Mouse (Mus musculus): ENCODE data around the gene Sdk2. TPM values are rescaled to one million over a fixed set of nuclear protein-coding genes. Genes with fewer than 3 reads are reported as not detected.

Gene Sdk2
- total and polyA plus RNA-seq, 3 experiments: 1.2 to 4.8 (median 1.3) TPM

DNA sequence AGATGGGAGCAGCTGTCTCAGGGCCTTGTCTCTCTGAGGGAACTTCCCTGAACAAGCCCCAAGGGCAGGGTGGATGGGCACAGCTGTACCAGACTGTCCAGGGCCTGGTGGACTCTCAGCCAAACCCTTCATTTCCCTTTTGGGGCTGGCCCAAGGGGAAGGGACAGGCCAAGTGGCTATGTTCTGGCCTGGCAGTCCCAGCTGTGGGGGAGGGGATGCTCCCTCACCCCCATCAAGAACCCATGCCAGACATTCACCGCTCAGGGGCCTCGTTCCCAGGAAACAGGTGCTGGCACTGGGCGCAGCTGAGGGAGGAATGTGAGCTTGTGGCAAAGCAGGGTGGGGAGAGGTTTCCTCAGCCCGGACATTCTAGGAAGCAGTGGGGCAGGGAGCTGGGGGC lies 15.5 kb downstream of the Sdk2 start:
- no peak overlapping the region for H3K4me3 ChIP-seq (replicated peaks in 1 of 3; ENCODE audit: low read depth in 2 of 3, low read length in 2 of 3, poor library complexity in 1 of 3)
- no peak overlapping the region for H3K4me2 ChIP-seq (ENCODE audit: insufficient read depth, low read depth, poor library complexity, severe bottlenecking)
- H3K9ac ChIP-seq (ENCODE audit: insufficient read depth, low read depth): no peak overlapping the region
- H3K9me3 ChIP-seq (replicated peaks; ENCODE audit: low read length): peaks cover 12% of the 10 kb centered on the region
- H3K36me3 ChIP-seq (replicated peaks in 1 of 2; ENCODE audit: control insufficient read depth in 1 of 2, insufficient read depth in 1 of 2, low read length in 1 of 2): no peaks in the 10 kb centered on the region
- no peaks in the 10 kb centered on the region for H3K79me2 ChIP-seq (replicated peaks; ENCODE audit: control insufficient read depth, extremely low read depth, insufficient read depth, poor library complexity, severe bottlenecking)
- peaks cover 0 to 6% of the 10 kb centered on the region in 2 experiments; a peak in 2 of 4 replicates for H3K4me1 ChIP-seq (ENCODE audit: control insufficient read depth in 1 of 2, insufficient read depth in 2 of 2)
- TF ChIP-seq CTCF (conservative IDR thresholded peaks at IDR 0.05 in 1 of 2, IDR thresholded peaks at IDR 0.05 in 1 of 2; ENCODE audit: low read depth in 2 of 2, low read length in 2 of 2): no peak
- no peak for TF ChIP-seq JUN (IDR thresholded peaks at IDR 0.05; ENCODE audit: insufficient read depth, low read depth, low read length)
- TF ChIP-seq PAX5 (IDR thresholded peaks at IDR 0.05; ENCODE audit: low read length): no peak
- TF ChIP-seq ELF1 (IDR thresholded peaks at IDR 0.05; ENCODE audit: low read depth, low read length): no peak
- no peak for TF ChIP-seq BHLHE40 (IDR thresholded peaks at IDR 0.05; ENCODE audit: low read depth, low read length)
- TF ChIP-seq MAFK (IDR thresholded peaks at IDR 0.05; ENCODE audit: insufficient replicate concordance, low read length): no peak
- H3K27me3 ChIP-seq (replicated peaks): peaks cover 55% of the 10 kb centered on the region
- no peak for DNase-seq (ENCODE audit: extremely low read depth)
- dilution Hi-C loops (cut with MboI; ENCODE audit: extremely low pct_ligation_motif_present, extremely low pct_unique_long_range_greater_than_20kb, low sequenced_read_pairs) (no loop called here), in situ Hi-C loops (cut with MboI; ENCODE audit: low pct_ligation_motif_present, low pct_unique_long_range_greater_than_20kb, low sequenced_read_pairs) (no loop called here)
- no peak overlapping the region for H3K27ac ChIP-seq (ENCODE audit: insufficient read depth, low read depth)

GRCm38 (mm10) chr11:114050511-114050910 lies 16.3 kb downstream of the Sdk2 start:
- Histone ChIP-seq H3K79me2 (replicated peaks; ENCODE audit: control insufficient read depth, extremely low read depth, insufficient read depth, poor library complexity, severe bottlenecking) (no peaks in the 10 kb centered on the region), H3K9me3 (replicated peaks; ENCODE audit: low read length) (peaks cover 15% of the 10 kb centered on the region), H3K36me3 (replicated peaks in 1 of 2; ENCODE audit: control insufficient read depth in 1 of 2, insufficient read depth in 1 of 2, low read length in 1 of 2) (no peaks in the 10 kb centered on the region), H3K9ac (ENCODE audit: insufficient read depth, low read depth) (no peak overlapping the region), H3K27ac (ENCODE audit: insufficient read depth, low read depth) (no peak overlapping the region), H3K4me2 (ENCODE audit: insufficient read depth, low read depth, poor library complexity, severe bottlenecking) (no peak overlapping the region), H3K4me3 (replicated peaks in 1 of 3; ENCODE audit: low read depth in 2 of 3, low read length in 2 of 3, poor library complexity in 1 of 3) (no peak overlapping the region), H3K27me3 (replicated peaks) (peaks cover 53% of the 10 kb centered on the region), H3K4me1 (ENCODE audit: control insufficient read depth in 1 of 2, insufficient read depth in 2 of 2) (peaks cover 0 to 6% of the 10 kb centered on the region in 2 experiments; a peak in 2 of 4 replicates)
- dilution Hi-C loops (cut with MboI; ENCODE audit: extremely low pct_ligation_motif_present, extremely low pct_unique_long_range_greater_than_20kb, low sequenced_read_pairs): no loop called here
- no peak for DNase-seq (ENCODE audit: extremely low read depth)
- TF ChIP-seq HCFC1 (IDR thresholded peaks at IDR 0.05; ENCODE audit: low read depth, low read length): no peak
- no peak for TF ChIP-seq USF2 (conservative IDR thresholded peaks at IDR 0.05; ENCODE audit: low read depth, low read length)
- no peak for TF ChIP-seq CHD2 (IDR thresholded peaks at IDR 0.05; ENCODE audit: low read length)
- no peak for TF ChIP-seq MEF2A (IDR thresholded peaks at IDR 0.05; ENCODE audit: borderline replicate concordance, low read depth, low read length)
- TF ChIP-seq PAX5 (IDR thresholded peaks at IDR 0.05; ENCODE audit: low read length): no peak
- no peak for TF ChIP-seq ZNF384 (IDR thresholded peaks at IDR 0.05; ENCODE audit: low read depth, low read length)
- TF ChIP-seq NELFE (IDR thresholded peaks at IDR 0.05; ENCODE audit: low read depth, low read length): no peak
- no peak for TF ChIP-seq ZKSCAN1 (IDR thresholded peaks at IDR 0.05; ENCODE audit: borderline replicate concordance, low read depth, low read length)
- no peak for TF ChIP-seq E2F4 (IDR thresholded peaks at IDR 0.05; ENCODE audit: insufficient replicate concordance, low read depth, low read length)
- TF ChIP-seq JUN (IDR thresholded peaks at IDR 0.05; ENCODE audit: insufficient read depth, low read depth, low read length): no peak
- no peak for TF ChIP-seq EP300 (IDR thresholded peaks at IDR 0.05; ENCODE audit: low read length)
- TF ChIP-seq JUND (conservative IDR thresholded peaks at IDR 0.05; ENCODE audit: low read depth, low read length): no peak
- no peak for TF ChIP-seq UBTF (IDR thresholded peaks at IDR 0.05; ENCODE audit: low read depth, low read length)
- TF ChIP-seq ZC3H11A (IDR thresholded peaks at IDR 0.05; ENCODE audit: low read depth, low read length): no peak
- no peak for TF ChIP-seq CHD1 (IDR thresholded peaks at IDR 0.05; ENCODE audit: low read depth, low read length)
- TF ChIP-seq MAX (IDR thresholded peaks at IDR 0.05; ENCODE audit: low read length): no peak
- in situ Hi-C loops (cut with MboI; ENCODE audit: low pct_ligation_motif_present, low pct_unique_long_range_greater_than_20kb, low sequenced_read_pairs): no loop called here

Data from CH12.LX (cell line).